Mouse (Mus musculus): Measurements from ENCODE around the gene G6pc.
"Not testable (repeated sequence)": the region's sequence is repeated elsewhere in the genome, so short reads cannot be mapped to it uniquely, and the experiment has no call there.

Gene G6pc

GRCm38 (mm10) chr11:101367326-101367935 is at the start of gene G6pc:
Gene G6pc (plus strand): TSS chr11:101367561.
- no peak for DNase-seq (ENCODE audit: low read depth, low spot score)

GRCm38 (mm10) chr11:101323609-101324008 is 43.8 kb upstream of the G6pc start:
- DNase-seq (ENCODE audit: low read depth, low spot score) = no peak

GRCm38 (mm10) chr11:101324763-101325162 is 42.6 kb upstream of the G6pc start, which contains the start of gene Aoc2:
Gene Aoc2 (plus strand): TSS chr11:101325063.
- no peak for DNase-seq (ENCODE audit: low read depth, low spot score)

GRCm38 (mm10) chr11:101325201-101325600 is 42.2 kb upstream of the G6pc start:
- DNase-seq (ENCODE audit: low read depth, low spot score) = not testable (repeated sequence)

GRCm38 (mm10) chr11:101326147-101326546 is 41.2 kb upstream of the G6pc start:
- no peak for DNase-seq (ENCODE audit: low read depth, low spot score)

- DNase-seq (ENCODE audit: low read depth, low spot score) = no peak
Measured at GRCm38 (mm10) chr11:101327311-101327710, 40.0 kb upstream of the G6pc start.

- no peak for DNase-seq (ENCODE audit: low read depth, low spot score)
Measured at GRCm38 (mm10) chr11:101328941-101329635, 38.3 kb upstream of the G6pc start.

GRCm38 (mm10) chr11:101330371-101330924 is 36.9 kb upstream of the G6pc start, which contains the start of gene Aoc3:
Gene Aoc3 (plus strand): TSS chr11:101330605.
- DNase-seq (ENCODE audit: low read depth, low spot score) = no peak

GRCm38 (mm10) chr11:101330961-101331360 is 36.4 kb upstream of the G6pc start:
- DNase-seq (ENCODE audit: low read depth, low spot score) = not testable (repeated sequence)

GRCm38 (mm10) chr11:101332537-101332936 is 34.8 kb upstream of the G6pc start:
- DNase-seq (ENCODE audit: low read depth, low spot score) = no peak

- no peak for DNase-seq (ENCODE audit: low read depth, low spot score)
Measured at GRCm38 (mm10) chr11:101334023-101334422, 33.3 kb upstream of the G6pc start.

- DNase-seq (ENCODE audit: low read depth, low spot score) = no peak
Measured at GRCm38 (mm10) chr11:101334516-101334915, 32.8 kb upstream of the G6pc start.

GRCm38 (mm10) chr11:101335685-101336084 is 31.7 kb upstream of the G6pc start:
- DNase-seq (ENCODE audit: low read depth, low spot score) = no peak

- no peak for DNase-seq (ENCODE audit: low read depth, low spot score)
Measured at GRCm38 (mm10) chr11:101338123-101338760, 29.1 kb upstream of the G6pc start.

GRCm38 (mm10) chr11:101347083-101347775 is 20.1 kb upstream of the G6pc start:
- no peak for DNase-seq (ENCODE audit: low read depth, low spot score)

GRCm38 (mm10) chr11:101348774-101349173 is 18.6 kb upstream of the G6pc start:
- no peak for DNase-seq (ENCODE audit: low read depth, low spot score)

- no peak for DNase-seq (ENCODE audit: low read depth, low spot score)
Measured at GRCm38 (mm10) chr11:101349216-101349615, 18.1 kb upstream of the G6pc start.

- no peak for DNase-seq (ENCODE audit: low read depth, low spot score)
Measured at GRCm38 (mm10) chr11:101351100-101351720, 16.2 kb upstream of the G6pc start.

GRCm38 (mm10) chr11:101351721-101352111 is 15.6 kb upstream of the G6pc start:
- DNase-seq (ENCODE audit: low read depth, low spot score) = no peak

- DNase-seq (ENCODE audit: low read depth, low spot score) = no peak
Measured at GRCm38 (mm10) chr11:101353436-101353835, 13.9 kb upstream of the G6pc start.

GRCm38 (mm10) chr11:101354438-101355010 is 12.8 kb upstream of the G6pc start:
- no peak for DNase-seq (ENCODE audit: low read depth, low spot score)

Data from retina, adult 2 months (tissue).